Mouse (Mus musculus) adipocyte (in vitro differentiated cells): ENCODE data around the gene Tdg.
"Not testable (repeated sequence)": the region's sequence is repeated elsewhere in the genome, so short reads cannot be mapped to it uniquely, and the experiment has no call there.

ENCODE experiments used
- DNase-seq: peaks from one replicate; pipeline ENCODE4 v3.0.0-alpha.2; 2016; ENCODE audit warnings: low spot score

Gene Tdg

DNA sequence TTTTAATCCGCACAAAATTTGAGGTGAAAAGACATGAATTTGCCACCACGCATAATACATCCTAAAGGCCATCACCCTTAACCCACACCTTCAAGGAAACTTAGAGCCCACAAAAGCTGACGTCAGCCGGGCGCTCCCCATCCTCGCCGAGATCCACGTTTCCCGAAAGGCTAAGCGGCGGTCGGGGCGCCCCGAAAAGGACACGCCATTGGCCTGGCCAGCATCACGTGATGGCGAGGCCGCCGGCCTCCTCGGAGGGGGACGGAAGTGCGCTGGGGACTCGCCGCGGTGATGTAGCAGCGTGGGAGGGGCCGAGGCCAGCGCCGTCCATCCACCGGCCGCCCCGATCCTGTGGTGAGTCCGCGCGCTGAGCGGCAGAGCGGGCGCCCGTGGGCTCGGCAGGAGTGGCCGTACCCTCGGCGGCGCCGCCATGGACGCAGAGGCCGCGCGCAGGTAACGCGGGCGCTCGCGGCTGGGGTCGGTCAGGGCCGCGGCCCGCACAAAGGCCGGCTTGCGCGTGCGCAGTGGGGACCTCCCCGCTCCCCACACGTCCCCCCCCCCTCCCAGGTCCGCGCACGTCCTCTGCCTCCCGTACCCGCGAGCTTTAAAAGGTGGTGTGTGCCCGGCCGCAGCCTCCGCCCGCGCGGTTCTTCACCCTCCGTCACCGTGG is at the start of gene Tdg:
Gene Tdg, plus strand, starts transcription at position 243 of the 670 bp plus-strand sequence.
- DNase-seq, result peak; percentile 92

DNA sequence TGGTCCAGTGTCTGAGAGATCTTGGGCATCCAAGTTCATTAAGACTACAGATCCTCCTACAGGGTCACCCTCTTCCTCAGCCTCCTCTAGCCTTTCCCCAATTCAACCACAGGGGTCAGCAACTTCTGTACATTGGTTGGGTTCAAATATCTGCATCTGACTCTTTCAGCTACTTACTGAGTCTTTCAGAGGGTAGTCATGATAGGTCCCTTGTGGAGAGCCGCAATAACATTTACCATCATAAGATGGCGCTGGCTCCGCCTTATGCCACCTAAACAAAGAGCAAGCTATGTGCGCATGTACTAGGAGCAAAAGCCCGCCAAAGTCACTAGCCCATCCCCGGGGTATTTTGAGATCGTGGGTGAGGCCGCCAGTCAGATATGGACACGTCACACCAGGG is 40.0 kb upstream of the Tdg start:
- DNase-seq, result not testable (repeated sequence)

DNA sequence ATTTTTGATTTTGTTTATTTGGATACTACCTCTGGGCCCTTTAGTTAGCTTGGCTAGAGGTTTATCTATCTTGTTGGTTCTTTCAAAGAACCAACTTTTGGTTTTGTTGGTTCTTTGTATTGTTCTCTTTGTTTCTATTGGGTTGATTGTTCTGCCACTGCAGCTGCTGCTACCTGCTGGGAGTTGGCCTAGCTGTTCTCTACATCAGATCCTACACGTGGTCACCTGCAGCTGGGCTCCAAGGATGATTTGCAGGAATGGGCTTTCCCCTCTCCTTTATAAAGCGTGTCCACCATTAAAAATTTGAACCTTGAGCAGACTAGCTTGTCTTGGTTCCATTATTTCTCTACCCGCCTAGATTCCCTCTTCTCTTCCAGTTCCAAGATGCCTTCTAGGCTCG is 35.2 kb upstream of the Tdg start:
- DNase-seq, result not testable (repeated sequence)

DNA sequence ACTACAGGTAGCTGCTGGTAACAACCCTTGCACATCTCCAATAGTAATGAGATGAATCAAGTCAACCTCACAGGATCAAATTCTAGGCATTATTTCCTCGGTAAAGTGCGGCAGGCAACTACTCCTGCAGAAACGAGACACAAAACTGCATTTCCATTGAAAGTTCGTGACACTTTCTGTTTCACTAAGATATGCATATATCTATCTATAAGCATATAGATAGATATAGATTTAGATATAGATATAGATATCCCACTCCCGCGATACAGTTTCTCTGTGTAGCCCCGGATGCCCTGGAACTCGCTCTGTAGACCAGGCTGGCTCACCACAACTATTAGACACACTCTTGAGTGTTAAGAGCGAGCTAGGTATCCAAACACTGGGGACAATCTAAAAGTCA is 7.4 kb upstream of the Tdg start:
- DNase-seq, result no peak

DNA sequence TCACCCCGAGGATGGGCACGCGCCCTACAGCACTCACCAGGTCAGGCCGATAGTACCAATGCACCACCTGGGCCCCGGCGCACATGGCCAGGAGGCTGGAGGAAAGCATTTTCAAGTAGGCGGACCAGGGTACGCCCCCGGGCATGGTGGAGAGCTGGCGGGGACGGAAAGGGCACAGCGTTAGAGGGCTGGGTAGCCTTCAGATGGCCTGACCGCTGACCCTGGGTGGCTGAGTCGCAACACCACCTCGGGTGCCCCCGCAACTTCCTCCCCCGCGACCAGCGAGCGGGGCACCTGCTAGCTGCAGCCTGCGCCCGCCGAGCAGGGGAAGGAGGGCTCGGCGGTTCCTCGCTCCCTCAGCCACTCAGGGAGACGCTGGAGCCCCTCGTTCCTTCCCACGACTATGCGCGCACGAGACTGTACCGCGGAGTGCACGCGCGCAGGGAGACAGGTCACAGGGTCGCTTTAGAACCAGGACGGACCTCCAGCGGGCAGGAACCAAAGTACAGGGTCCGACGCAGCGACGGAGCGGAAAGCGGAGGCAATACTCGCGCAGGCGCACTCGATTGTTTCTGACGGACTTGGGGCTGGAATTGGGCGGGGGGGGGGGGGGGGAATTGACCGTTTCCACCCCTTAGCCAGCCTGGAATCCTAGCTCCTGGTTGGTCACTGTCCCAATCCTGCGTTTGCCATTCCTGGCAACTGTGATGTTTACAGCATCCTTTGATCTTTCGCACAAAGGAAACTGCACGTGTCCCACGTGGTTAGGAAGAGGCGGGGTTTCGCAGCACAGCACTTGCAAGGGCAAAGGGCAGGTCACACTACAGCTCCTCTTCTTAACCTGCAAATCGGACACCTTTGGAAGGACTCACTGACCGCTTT is 6.7 kb upstream of the Tdg start, which contains the start of gene 1190007I07Rik:
Gene 1190007I07Rik, minus strand, starts transcription at position 558 of the 882 bp plus-strand sequence.
- peak; percentile 78 for DNase-seq

DNA sequence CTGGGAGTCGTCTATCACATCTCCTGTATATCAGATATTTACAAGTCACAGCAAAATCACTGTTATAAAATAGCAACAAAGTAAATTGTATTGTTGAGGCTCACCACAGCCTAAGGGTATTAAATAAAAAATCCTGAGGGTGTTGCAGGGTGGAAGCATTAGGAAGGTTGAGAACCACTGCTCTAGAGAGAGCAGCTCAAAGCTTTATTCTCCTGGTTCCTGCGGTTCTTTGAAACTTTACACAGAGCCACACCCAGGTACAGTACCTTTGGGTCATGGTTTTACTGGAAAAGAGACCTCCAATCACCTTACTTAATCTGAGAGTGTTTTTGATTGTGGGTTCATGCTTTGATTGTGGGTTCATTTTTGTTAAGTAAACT is 6.1 kb upstream of the Tdg start:
- DNase-seq, result not testable (repeated sequence)

DNA sequence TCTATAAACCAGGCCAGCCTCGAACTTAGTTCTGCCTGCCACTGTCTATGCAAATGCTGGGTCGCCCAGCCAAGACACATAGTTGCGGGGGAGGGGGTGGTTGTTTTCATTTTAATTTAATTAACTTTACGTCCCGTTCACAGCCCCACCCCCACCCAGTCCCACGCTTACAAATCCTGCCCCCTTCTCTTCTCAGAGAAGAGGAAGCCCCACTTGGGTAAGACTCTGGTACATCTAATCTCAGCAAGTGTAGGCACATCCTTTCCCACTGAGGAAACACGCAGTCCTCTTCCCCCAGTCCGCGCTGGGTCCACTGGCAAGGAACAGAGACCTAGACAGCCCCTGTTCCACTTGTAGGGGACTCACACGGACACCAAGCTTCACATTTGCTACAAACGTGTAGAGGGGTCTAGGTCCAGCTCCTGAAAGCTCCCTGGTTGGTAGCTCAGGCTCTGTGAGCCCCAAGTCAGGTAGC is 480 bp upstream of the Tdg start:
- DNase-seq, result no peak

DNA sequence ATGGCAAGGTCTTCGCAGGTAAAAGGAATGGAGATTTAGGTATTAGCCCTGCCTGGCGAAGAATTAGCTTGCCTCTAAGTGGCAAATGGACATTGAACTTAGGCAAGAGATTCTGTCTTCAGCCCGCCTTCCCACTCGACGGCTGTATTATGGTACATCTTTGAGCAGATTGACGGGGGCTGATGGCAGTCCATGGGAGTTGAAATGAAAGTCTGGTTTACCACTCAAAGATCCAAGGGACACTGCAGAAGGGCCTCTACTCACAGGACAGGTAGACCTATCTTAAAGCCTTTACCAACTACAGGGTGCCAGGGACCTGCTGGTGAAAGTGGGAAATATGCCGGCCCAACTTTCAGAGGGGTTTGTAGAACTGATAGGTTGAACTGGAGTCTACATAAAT is 869 bp downstream of the Tdg start:
- DNase-seq, result no peak

DNA sequence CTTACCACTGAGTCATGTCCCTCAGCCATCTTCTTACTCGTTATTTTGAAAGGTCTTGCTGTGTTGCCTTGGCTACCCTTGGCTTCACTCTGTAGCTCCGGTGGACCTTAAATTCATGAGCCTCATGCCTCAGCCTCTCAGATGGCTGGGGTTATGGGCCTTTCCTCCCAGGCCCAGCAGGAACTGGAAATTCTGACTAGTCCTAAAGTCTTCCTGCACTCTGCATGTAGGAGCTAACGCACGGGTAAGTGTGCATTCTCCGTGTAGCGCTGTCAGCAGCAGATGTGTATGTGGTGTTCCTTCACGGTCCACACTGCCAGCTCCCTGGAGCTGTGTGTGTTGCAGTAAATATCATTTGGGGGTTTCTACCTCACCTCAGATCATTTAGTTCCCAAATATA is 1.5 kb downstream of the Tdg start:
- no peak for DNase-seq

DNA sequence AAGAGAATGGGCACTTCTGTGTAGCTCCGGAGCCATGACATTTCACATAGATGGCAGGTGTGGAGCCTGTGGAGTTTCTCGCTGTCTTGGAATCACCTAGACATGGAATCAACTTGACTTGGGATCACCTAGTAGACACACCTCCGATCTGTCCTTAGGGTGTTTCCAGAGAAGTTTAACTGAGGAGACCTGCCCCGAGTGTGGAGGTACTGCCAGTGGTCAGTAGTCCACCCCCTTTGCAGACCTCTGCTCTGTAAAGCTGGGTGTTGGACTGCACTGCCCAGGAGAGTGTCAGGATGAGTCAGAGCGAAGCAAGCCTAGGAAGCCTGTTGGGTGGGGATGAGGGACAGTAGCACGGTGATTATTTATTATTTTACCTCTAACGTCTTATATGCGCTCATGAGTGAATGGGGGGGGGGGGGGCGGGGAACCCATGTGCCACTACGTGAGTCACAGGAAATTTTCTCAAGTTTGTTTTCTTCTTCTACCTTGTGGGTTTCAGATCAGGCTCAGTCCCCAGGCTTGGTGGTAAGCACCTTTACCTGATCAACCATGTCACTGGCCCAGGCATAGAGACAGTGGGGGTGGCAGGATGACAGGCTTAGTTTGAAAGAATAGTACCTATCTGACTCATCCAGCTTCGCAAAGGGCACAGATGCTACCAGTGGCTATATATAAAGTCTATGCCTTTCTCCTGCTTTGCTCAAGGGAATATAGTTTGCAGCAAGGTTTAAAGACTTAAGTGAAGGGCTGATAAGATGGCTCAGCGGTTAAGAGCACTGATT is 3.1 kb downstream of the Tdg start:
- DNase-seq, result no peak

DNA sequence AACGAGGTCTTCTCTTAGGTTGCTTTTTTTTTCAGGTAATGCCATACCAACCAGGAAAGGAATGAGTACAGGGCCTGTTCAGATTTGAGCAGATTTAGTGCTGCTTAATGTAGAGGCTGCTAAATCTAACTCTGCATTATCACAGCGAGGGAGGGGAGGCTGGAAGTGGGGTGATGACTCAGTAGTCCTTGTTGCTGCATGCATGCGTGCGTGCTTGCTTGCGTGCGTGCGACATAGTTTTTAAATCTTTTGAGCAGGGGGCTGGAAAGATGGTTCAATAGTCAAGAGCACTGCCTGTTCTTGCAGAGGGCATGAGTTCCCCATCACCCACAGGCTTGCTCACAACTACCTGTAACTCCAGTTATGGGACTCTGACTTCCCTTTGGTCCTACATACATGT is 4.7 kb downstream of the Tdg start:
- DNase-seq, result no peak

DNA sequence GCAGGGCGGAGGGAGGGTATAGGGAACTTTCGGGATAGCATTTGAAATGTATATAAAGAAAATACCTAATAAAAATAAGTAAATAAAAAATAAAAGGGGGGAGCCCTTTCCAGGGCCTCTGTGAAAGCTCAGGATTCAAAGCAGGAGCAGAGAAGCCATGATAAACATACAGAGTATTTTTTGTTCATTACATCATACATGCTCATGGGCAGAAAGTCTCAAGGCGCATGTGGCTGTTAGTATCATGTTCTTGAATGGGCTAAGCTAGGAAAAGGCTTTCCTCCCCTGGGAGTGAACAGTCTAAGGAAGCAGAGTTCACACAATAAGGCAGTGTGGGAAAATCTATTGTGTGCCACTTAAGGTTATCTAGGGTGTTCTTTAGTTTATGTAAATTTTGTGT is 6.7 kb downstream of the Tdg start:
- no peak for DNase-seq

DNA sequence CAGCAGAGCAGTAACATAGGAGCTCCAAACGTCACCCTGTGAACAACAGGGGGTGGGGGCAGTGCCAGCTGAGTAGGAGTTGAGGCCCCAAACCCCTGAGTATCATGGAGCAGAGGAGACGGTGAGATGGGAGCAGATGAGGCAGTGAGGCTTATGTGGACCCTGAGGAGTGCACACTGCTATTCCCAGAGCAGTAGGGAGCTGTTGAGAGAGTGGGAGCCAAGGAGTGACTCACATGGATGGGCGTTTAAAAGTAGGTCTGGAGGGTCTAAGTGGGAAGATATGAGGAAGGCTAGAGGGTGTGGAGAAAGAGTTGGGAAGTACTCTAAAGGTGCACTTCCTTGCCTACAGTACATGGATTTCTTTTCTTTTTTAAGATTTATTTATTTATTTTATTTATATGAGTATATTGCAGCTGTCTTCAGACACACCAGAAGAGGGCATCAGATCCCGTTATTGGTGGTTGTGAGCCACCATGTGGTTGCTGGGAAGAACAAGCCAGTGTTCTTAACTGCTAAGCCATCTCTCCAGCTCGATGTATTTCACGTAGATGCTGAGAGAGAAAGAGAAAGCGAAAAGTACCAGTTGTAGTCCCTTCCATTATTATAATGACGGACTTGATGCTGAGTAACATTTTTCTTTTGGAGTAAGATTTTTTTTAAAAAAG is 9.5 kb downstream of the Tdg start:
- DNase-seq, result no peak

DNA sequence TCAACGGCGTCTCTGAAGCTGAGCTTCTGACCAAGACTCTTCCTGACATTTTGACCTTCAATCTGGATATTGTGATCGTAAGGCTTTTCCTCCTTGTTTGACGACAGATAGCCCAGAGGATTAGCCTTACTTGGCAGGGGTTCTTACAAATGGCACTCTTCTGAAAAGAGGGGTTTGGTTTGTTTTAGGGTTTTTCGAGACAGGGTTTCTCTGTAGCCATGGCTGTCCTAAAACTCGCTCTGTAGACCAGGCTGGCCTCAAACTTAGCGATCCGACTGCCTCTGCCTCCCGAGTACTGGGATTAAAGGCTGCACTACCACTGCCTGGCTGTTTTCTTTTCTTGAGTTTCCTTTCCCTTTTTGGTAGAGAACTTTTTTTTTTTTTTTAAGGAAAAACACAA is 11.9 kb downstream of the Tdg start:
- DNase-seq, result no peak

DNA sequence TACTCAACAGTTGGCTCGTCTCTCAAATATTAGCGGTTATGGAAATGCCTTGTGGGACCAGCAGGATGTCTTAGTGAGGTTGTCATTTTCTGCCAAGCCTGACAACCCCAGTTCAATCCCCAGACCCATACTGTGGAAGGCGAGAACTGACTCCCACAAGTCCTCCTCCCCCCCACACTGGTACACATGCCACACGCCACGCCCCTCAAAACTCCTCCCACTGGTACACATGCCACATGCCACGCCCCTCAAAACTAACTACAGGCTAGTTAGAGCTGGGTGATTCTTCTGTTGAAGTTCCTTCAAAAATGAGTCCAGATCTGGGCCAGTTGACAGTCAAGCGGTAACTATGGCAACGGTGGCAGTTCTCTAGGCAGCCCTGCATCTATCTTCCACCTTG is 16.5 kb downstream of the Tdg start:
- no peak for DNase-seq

DNA sequence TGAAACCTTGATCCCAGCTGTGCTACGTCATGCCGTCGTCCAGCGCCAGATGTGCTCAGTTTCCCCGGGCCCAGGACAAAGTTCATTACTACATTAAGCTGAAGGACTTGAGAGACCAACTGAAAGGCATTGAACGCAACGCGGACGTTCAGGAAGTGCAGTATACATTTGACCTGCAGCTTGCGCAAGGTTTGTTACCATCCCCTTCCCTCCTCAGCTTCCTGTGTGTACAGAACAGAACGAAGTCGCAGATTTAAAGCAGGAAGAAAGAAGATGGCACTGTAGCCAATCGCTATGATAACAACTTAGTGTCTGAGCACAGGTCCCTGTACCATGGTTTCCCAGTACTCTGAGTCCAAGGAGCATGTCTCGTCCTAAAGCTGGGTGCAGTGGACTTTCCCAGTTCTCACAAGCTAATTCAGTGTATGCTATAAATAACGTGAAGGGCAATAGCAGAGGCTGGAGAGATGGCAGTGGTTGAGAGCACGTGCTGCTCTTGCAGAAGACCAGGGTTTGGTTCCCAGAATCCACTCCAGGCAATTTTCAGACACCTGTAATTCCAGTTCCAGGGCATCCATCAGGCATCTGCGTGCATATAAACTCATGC is 17.7 kb downstream of the Tdg start:
- DNase-seq, result no peak

DNA sequence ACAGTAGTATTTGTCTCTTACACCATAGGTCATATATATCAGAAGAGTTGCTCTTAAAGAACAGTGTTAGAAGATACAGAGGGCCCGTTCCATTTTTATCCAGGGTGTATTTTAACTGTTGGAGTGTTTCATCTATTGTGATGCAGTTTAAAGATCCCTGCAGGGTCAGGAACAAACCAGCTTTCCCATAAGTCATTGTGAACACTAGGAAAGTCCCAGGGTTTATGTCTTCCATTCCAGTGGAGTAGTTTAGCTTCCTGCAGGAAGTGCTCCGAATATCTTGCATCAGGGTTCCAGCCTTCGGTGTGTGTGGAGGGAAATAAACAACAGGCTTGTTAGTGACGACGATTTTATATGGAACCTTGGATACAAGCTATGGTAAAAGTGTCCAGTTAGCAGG is 21.6 kb downstream of the Tdg start:
- no peak for DNase-seq

DNA sequence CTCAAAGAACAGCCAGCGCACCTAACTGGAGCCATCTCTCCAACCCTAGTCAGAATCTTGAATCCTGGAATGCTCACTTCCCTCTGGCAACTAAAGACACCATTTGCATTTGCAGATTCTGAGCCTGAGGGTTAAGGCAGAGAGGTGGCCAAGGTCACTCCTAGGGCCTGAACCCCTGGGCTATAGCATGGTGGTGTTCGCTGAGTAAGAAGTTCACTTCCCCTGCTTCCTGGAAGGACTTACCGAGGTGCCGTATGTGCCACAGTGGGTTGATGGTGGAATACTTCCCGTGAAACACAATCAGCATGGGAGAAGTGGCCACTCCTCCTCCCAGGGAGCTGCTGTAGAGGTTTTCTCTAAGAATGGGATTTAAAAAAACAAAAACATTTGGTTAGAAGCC is 23.0 kb downstream of the Tdg start:
- no peak for DNase-seq

DNA sequence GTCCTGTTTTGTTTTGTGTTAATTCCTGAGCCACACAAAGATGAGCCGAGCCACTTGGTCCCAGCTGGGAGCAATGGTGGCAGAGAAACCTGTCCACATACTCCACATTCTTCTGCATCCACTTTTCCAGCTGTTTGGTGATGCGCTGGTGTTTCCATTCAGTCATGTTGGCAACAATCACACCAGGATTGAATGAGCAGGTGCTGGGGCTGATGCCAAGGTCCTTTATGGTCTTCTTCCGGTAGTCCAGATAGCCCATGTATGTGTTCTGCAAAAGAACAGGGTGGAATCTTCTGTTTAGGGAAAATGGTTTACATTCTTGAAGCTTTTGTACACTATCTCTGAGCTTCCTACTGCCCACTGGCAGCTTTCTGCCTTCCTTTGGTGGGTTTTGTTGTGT is 25.0 kb downstream of the Tdg start:
- DNase-seq, result no peak

DNA sequence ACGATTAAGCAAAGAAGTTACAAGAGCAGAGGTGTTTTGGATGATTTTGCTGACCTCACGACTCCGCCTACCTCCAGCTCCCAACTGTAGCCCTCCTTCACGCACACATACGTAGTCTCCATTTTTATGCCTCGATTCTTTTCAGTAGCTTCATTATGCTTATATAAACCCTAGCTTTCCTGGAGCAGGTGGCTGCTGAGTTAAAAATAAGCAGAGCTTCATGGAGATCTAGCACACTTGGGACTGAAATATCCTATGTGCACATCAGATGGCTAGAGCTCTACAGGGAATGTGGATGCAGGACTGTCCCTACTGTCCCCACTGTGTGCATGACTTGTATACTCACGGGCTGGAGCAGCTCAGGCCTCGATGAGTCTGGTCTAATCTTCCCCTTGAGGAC is 32.2 kb downstream of the Tdg start:
- no peak for DNase-seq

DNA sequence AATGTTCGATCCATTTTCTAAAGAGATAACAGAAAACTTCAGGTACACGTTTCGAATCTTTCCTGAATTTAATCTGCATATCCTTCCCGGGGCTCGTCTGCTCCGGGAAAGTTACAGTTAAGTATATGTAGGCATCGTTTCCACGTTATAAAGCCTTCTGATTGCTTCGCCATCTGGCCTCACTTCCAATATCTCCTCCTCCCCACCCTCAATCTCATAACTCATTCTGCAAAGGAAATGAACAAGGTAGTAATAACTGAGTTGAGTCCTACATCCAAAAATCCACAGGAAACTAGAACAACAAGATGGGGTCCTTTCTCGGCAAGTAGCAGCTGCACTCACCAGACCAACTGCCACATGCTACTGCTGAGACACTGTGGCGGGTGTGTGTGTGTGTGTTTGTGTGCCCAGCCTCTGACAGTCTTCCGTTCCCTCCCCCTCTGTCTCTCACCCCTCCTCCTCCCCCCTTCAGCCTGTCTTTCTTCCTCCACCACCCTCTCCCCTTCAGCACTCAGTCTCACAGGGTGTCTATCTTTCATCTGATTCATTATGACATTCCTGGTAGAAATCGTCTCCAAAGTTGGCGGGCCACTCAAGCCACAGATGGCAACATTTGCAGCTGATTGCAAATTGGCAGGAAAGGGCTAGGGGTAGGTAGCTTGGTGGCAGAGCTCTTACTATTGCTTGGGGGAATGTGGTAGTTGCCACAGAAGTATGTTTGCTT is 32.8 kb downstream of the Tdg start:
- no peak for DNase-seq
